Mouse (Mus musculus) embryonic facial prominence, embryonic 14.5 days (tissue): ENCODE measurements around the gene Susd6. TPM values are rescaled to one million over a fixed set of nuclear protein-coding genes. Genes with fewer than 3 reads are reported as not detected.

Experiments
- ATAC-seq: fragments of 200-750 bp; cut with Nextera tagmentation; 2 replicates; pipeline ENCODE4 v1.8.0; 2017; ENCODE audit warnings: low read depth, moderate number of reproducible peaks, moderate TSS enrichment
- DNase-seq: peaks from one replicate; pipeline ENCODE4 v3.0.0-alpha.2; 2015; ENCODE audit warnings: low spot score
- H3K27ac ChIP-seq: fragments of 300-500 bp; sonication (generic); replicated peaks from 2 replicates; pipeline ENCODE4 v1.5.1; 2014; ENCODE audit warnings: low read depth, mild to moderate bottlenecking, low read length, moderate library complexity
- H3K27me3 ChIP-seq: fragments of 300-500 bp; sonication (generic); replicated peaks from 2 replicates; pipeline ENCODE4 v1.6.1; 2014; ENCODE audit warnings: low read length; ENCODE audit not compliant: control insufficient read depth, insufficient read depth
- H3K36me3 ChIP-seq: fragments of 300-500 bp; sonication (generic); 2 replicates; pipeline ENCODE4 v1.6.1; 2014; ENCODE audit warnings: low read length, mixed read lengths; ENCODE audit not compliant: control insufficient read depth, insufficient read depth
- H3K4me1 ChIP-seq: fragments of 300-500 bp; sonication (generic); 2 replicates; pipeline ENCODE4 v1.6.1; 2014; ENCODE audit warnings: antibody characterized with exemption, low read length; ENCODE audit not compliant: control insufficient read depth, insufficient read depth
- H3K4me2 ChIP-seq: fragments of 300-500 bp; sonication (generic); 2 replicates; pipeline ENCODE4 v1.6.1; 2014; ENCODE audit warnings: low read depth, mild to moderate bottlenecking, low read length, moderate library complexity, mixed read lengths
- H3K4me3 ChIP-seq: fragments of 300-500 bp; sonication (generic); 2 replicates; pipeline ENCODE4 v1.5.1; 2014; ENCODE audit warnings: low read depth, mild to moderate bottlenecking, low read length
- H3K9ac ChIP-seq: fragments of 300-500 bp; sonication (generic); 2 replicates; pipeline ENCODE4 v1.6.1; 2014; ENCODE audit warnings: low read depth, mild to moderate bottlenecking, low read length, moderate library complexity, mixed read lengths
- H3K9me3 ChIP-seq: fragments of 300-500 bp; sonication (generic); 2 replicates; pipeline ENCODE4 v1.6.1; 2016; ENCODE audit warnings: low read length; ENCODE audit not compliant: control insufficient read depth
- WGBS: fragments of 180-500 bp; shearing (Covaris S2); extraction: QIAGEN DNeasy Blood & Tissue Kit; methylation state at CpG from one replicate; pipeline ENCODE4 v1.1.7; 2014; 5-methylcytosine and 5-hydroxymethylcytosine counted together
- polyA plus RNA-seq: library from polyadenylated mRNA; unstranded; fragments of >200 nt; fragmentation: Nextera tagmentation; extraction: Ambion mirVana; gene quantifications from 2 replicates; pipeline ENCODE4 v1.2.1, GENCODE M21; 2014

Gene Susd6
- polyA plus RNA-seq, 1 experiment from 2014 or later, result 20.6 TPM

DNA sequence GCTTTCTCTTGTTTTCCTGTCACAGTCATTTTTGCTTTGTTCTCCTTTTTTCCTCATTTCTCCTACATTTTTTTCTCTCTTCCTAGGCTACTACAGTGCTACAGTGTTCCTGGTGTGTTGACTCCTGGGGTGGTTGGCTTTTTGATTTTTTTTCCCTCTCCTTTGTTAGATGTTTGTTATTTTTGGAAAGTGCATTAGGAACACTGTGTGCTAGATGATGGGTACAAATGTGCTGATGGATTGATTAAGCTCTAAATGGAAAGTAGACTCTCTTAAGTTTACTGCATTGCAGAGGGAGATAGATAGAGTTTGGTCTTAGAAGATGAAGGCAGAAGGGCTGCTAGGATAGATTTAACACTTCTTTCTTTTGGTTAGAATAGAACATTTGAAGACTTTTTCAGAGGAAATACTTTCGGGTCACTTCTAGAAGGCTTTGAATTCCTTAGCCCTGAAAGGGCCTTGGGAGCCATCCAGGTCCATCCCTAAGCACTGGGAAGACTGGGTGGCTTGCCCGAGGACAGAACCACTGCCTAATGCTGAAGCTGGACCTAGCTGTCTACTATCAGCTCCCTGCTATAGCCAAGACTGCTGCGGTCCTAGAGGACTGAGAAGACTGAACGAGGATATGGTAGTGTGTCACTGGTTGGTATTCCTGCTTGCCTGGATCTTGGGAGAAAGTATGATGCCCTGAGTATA, 31.1 kb downstream of the Susd6 start:
- DNase-seq (no peak), ATAC-seq (no peak)
- H3K4me3 ChIP-seq, result no peak overlapping the region
- no peaks in the 10 kb centered on the region for H3K27me3 ChIP-seq
- H3K4me1 ChIP-seq, result peaks cover 3% of the 10 kb centered on the region; the same call in 1 of the 2 replicates
- no peak overlapping the region for H3K27ac ChIP-seq
- no peak overlapping the region for H3K4me2 ChIP-seq
- H3K9me3 ChIP-seq, result no peaks in the 10 kb centered on the region
- 68% methylated on average over 4 of the region's 4 CpGs for WGBS
- H3K9ac ChIP-seq, result no peak overlapping the region
- no peaks in the 10 kb centered on the region for H3K36me3 ChIP-seq

DNA sequence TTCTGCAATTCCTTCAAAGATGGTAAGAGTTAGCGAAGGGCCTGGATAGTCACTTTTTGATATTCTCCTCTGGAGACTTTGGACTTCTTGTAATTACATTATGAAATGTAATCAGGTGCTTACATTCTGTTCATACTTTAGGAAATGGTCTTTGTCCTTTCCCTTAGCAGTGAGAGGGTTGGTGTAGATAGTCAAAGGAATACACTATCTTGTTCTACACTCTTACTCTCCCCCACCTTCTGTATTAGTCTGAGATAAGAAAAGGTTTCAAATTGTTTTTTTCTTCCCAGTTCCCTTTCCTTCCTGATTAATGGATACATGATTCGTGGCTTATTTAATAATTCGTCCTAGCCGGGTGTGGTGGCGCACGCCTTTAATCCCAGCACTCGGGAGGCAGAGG, 32.2 kb downstream of the Susd6 start:
- ATAC-seq (no peak), DNase-seq (no peak)
- no peak overlapping the region for H3K27ac ChIP-seq
- H3K9me3 ChIP-seq, result no peaks in the 10 kb centered on the region
- H3K4me2 ChIP-seq, result no peak overlapping the region
- no peaks in the 10 kb centered on the region for H3K36me3 ChIP-seq
- H3K4me1 ChIP-seq, result peaks cover 3% of the 10 kb centered on the region; the same call in 1 of the 2 replicates
- no peak overlapping the region for H3K4me3 ChIP-seq
- WGBS, result 95% methylated on average over 7 of the region's 7 CpGs
- H3K27me3 ChIP-seq, result no peaks in the 10 kb centered on the region
- H3K9ac ChIP-seq, result no peak overlapping the region

DNA sequence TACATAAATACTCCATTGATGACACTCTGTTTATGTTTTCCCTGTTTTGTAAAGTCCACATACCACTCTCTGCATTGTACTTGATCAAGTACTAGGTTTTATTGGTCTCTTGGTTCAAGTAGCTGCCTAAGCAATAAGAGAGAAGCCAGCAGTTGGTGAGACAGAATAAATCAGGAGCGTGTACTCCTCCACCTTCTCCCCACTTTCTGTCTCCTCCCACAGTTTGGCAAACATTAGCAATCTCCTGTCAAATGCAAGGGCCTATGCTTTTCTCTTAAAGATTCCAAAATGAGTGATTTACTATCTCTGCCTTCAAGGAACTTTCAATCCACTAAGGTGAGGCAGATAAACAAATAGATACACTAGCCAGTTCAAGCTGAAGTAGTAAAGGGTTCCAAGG, 33.9 kb downstream of the Susd6 start:
- H3K9me3 ChIP-seq, result no peaks in the 10 kb centered on the region
- H3K4me2 ChIP-seq, result no peak overlapping the region
- WGBS, result 76% methylated on average over 1 of the region's 1 CpGs
- DNase-seq, result no peak
- no peaks in the 10 kb centered on the region for H3K27me3 ChIP-seq
- H3K4me3 ChIP-seq, result no peak overlapping the region
- no peak for ATAC-seq
- H3K36me3 ChIP-seq, result 0 out of 2 replicates have a peak, but pooled peaks cover 10% of the 10 kb centered on the region
- H3K4me1 ChIP-seq, result peaks cover 7% of the 10 kb centered on the region; the same call in 1 of the 2 replicates
- H3K27ac ChIP-seq, result no peak overlapping the region
- H3K9ac ChIP-seq, result no peak overlapping the region

DNA sequence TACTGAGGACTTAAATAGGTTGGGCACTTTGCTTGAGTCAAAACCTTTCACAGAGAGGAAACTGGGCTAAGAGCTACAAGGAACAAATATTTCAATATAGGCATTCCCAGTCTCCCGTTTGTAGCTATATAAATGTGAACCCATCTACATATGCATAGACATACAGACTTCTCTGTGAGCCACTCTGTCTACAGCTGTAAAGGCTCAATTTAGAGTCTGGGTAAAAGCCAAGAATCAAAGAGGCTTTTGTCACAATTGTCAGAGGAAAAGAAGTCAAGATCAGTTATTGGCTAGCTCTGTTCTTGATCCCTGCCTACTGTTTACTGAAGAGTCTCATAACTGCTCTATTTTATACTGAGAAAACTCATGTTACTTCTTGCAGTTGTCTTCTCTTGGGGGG, 36.1 kb downstream of the Susd6 start:
- 48% methylated on average over 1 of the region's 1 CpGs for WGBS
- ATAC-seq (no peak), DNase-seq (peak; percentile 41)

DNA sequence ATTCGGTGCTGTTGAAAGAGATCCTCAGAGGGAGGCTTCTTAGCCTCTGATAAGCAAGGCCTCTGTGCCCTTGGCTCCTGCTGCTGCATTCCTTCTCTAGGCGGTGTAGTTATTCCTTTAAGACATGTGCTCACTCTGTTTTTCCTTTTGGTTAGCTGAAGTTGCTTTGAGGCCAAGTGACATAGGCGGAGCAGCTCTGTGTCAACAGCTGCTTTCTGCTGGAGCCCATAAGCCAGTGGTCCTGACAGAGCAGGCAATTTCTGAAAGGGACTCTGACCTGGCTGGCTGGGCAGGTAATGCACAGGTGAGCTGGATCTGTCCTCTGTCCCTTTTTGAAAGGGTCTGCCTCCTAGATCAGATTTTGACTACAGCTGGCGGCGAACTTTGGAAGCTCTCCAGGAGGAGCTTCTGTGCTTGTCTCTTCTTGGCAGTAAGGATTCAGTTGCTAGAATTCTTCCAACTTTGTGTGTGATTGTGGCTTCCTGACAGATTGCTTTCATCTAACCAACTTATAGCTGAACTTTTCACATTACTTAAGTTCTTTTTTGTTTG, 37.2 kb downstream of the Susd6 start:
- Histone ChIP-seq H3K36me3 (peaks cover 15% of the 10 kb centered on the region; the same call in 1 of the 2 replicates), H3K9ac (no peak overlapping the region), H3K4me3 (no peak overlapping the region), H3K27ac (peak overlapping the region; percentile 39; the same call in 1 of the 2 replicates), H3K27me3 (no peaks in the 10 kb centered on the region), H3K4me1 (peaks cover 3% of the 10 kb centered on the region; the same call in 1 of the 2 replicates), H3K9me3 (no peaks in the 10 kb centered on the region), H3K4me2 (no peak overlapping the region)
- ATAC-seq (no peak), DNase-seq (peak; percentile 67)
- 59% methylated on average over 5 of the region's 5 CpGs for whole genome bisulfite sequencing

More for the DNA sequence above, 36.1 kb downstream of the Susd6 start:
- Histone ChIP-seq H3K9ac (no peak overlapping the region), H3K4me3 (no peak overlapping the region), H3K27ac (no peak overlapping the region), H3K27me3 (no peaks in the 10 kb centered on the region), H3K4me2 (no peak overlapping the region), H3K9me3 (no peaks in the 10 kb centered on the region), H3K4me1 (peaks cover 3% of the 10 kb centered on the region; the same call in 1 of the 2 replicates), H3K36me3 (0 out of 2 replicates have a peak, but pooled peaks cover 15% of the 10 kb centered on the region)

DNA sequence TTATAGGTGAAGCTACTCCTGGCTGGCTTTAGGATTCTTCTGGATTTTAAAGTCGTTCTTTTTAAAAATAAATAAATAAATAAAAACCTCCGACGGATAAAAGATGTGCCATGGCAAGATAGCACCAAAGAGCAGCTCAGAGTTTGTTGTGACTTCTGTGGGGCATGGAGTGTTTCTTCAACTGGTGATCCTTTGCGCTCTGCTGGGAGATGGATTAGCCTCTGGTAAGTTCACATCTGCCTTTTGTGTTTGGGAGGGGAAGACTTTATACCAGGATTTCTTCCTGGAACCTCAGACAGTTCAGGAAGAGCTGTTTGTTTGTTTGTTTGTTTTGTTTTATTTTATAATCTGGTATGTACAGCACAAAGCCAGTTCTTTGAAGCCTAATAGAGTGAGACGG, 37.7 kb downstream of the Susd6 start:
- Histone ChIP-seq H3K36me3 (peaks cover 15% of the 10 kb centered on the region; the same call in 1 of the 2 replicates), H3K4me1 (peaks cover 3% of the 10 kb centered on the region; the same call in 1 of the 2 replicates), H3K27ac (no peak overlapping the region), H3K4me2 (no peak overlapping the region), H3K4me3 (no peak overlapping the region), H3K9ac (no peak overlapping the region), H3K27me3 (no peaks in the 10 kb centered on the region), H3K9me3 (no peaks in the 10 kb centered on the region)
- ATAC-seq, result no peak
- 76% methylated on average over 5 of the region's 5 CpGs for WGBS
- no peak for DNase-seq

DNA sequence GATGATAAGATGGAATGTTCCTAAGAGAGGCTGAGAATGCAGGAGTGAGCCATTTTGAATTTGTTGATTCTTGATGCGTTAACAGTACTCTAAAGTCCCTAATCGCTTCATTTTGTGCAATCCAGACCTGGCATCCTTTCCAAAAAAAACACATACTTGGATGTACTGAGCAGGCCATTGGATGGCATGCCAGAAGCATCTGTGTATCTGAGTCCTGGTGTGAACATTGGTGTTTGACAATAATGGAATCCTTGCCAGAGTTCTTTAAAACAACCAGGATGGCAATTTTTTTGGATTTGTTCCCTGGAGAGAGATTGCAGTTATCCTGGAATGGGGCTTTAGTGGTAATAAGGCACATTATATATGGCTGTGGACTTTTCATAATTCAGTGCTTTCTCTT, 38.6 kb downstream of the Susd6 start:
- H3K4me2 ChIP-seq, result no peak overlapping the region
- WGBS, result 91% methylated on average over 2 of the region's 2 CpGs
- peaks cover 15% of the 10 kb centered on the region; the same call in 1 of the 2 replicates for H3K36me3 ChIP-seq
- no peak overlapping the region for H3K27ac ChIP-seq
- no peak for ATAC-seq
- no peak overlapping the region for H3K9ac ChIP-seq
- no peaks in the 10 kb centered on the region for H3K9me3 ChIP-seq
- no peak for DNase-seq
- peaks cover 3% of the 10 kb centered on the region; the same call in 1 of the 2 replicates for H3K4me1 ChIP-seq
- no peak overlapping the region for H3K4me3 ChIP-seq
- no peaks in the 10 kb centered on the region for H3K27me3 ChIP-seq

DNA sequence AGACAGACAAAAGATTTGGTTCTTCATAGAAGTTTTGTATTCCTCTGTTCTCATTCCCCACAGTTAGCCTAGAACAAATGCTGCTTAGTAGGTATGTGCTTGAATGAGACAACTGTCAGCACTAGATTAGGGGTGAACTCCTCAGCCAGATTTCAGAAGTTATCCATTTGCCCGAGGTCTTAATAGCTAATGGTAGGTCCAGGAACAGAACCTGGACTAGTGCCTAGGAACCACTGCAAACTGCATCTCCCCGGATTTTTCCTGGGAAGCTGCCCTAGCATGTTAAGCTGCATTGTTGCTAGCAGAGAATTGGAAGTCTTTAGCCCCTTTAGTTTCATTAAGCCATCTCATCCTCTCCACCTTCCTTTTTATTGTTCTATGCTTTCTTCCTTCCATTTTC, 39.9 kb downstream of the Susd6 start:
- Histone ChIP-seq H3K27me3 (no peaks in the 10 kb centered on the region), H3K4me1 (peaks cover 3% of the 10 kb centered on the region; the same call in 1 of the 2 replicates), H3K4me3 (no peak overlapping the region), H3K4me2 (no peak overlapping the region), H3K9me3 (no peaks in the 10 kb centered on the region), H3K27ac (no peak overlapping the region), H3K9ac (no peak overlapping the region), H3K36me3 (peaks cover 15% of the 10 kb centered on the region; the same call in 1 of the 2 replicates)
- DNase-seq (no peak), ATAC-seq (no peak)
- 71% methylated on average over 2 of the region's 2 CpGs for WGBS
